Mouse (Mus musculus) myocyte (in vitro differentiated cells): ENCODE data around the gene Gm5868. TPM values are rescaled to one million over a fixed set of nuclear protein-coding genes. Genes with fewer than 3 reads are reported as not detected.
"Not testable (repeated sequence)": the region's sequence is repeated elsewhere in the genome, so short reads cannot be mapped to it uniquely, and the experiment has no call there.

Experiments
- H3K27me3 ChIP-seq: one replicate; pipeline ENCODE4 v1.6.1; 2011; ENCODE audit not compliant: control insufficient read depth, insufficient read depth, insufficient read length
- H3K36me3 ChIP-seq: one replicate; pipeline ENCODE4 v1.6.1; 2011; ENCODE audit not compliant: control insufficient read depth, insufficient read depth
- H3K4me2 ChIP-seq: one replicate; pipeline ENCODE4 v1.6.1; 2011; ENCODE audit warnings: low read depth, control low read depth
- H3K4me3 ChIP-seq: one replicate; pipeline ENCODE4 v1.5.1; 2011; ENCODE audit warnings: mild to moderate bottlenecking, control low read depth, moderate library complexity
- H3K79me2 ChIP-seq: one replicate; pipeline ENCODE4 v1.6.1; 2011; ENCODE audit not compliant: control insufficient read depth, insufficient read depth
- H3ac ChIP-seq: one replicate; pipeline ENCODE4 v1.6.1; 2011; ENCODE audit not compliant: control insufficient read depth, insufficient read length
- CEBPB ChIP-seq: IDR thresholded peaks from 2 replicates; pipeline ENCODE4 v1.6.1; 2011; ENCODE audit warnings: mild to moderate bottlenecking, moderate library complexity; ENCODE audit not compliant: poor library complexity, insufficient read depth, severe bottlenecking
- E2F4 ChIP-seq: IDR thresholded peaks from one replicate; pipeline ENCODE4 v1.6.1; 2011; ENCODE audit warnings: mild to moderate bottlenecking, control low read depth, moderate library complexity; ENCODE audit not compliant: insufficient read depth
- MAX ChIP-seq: IDR thresholded peaks from one replicate; pipeline ENCODE4 v1.6.1; 2011; ENCODE audit warnings: low read depth, mild to moderate bottlenecking, control low read depth
- MYOD1 ChIP-seq, 3 experiments: IDR thresholded peaks; one replicate each; pipeline ENCODE4 v1.6.1; 2011; ENCODE audit warnings: control low read depth in 2 of 3, low read depth in 2 of 3, mild to moderate bottlenecking in 2 of 3, moderate library complexity in 1 of 3; ENCODE audit not compliant: insufficient read length in 2 of 3, control insufficient read depth in 1 of 3
- MYOG ChIP-seq, 3 experiments: IDR thresholded peaks; one replicate each; pipeline ENCODE4 v1.6.1; 2011; ENCODE audit warnings: control low read depth in 2 of 3, low read depth in 2 of 3, mild to moderate bottlenecking in 2 of 3; ENCODE audit not compliant: insufficient read length in 2 of 3, control insufficient read depth in 1 of 3, insufficient read depth in 1 of 3
- POLR2A ChIP-seq: IDR thresholded peaks from one replicate; pipeline ENCODE4 v1.6.1; 2011; ENCODE audit warnings: low read depth, mild to moderate bottlenecking, control low read depth, moderate library complexity; ENCODE audit not compliant: insufficient read length
- POLR2AphosphoS2 ChIP-seq: IDR thresholded peaks from one replicate; pipeline ENCODE4 v1.6.1; 2011; ENCODE audit warnings: low read depth, control low read depth; ENCODE audit not compliant: insufficient read length
- REST ChIP-seq: IDR thresholded peaks from one replicate; pipeline ENCODE4 v1.6.1; 2011; ENCODE audit warnings: mild to moderate bottlenecking, control low read depth, moderate library complexity; ENCODE audit not compliant: insufficient read depth, insufficient read length
- SRF ChIP-seq: IDR thresholded peaks from one replicate; pipeline ENCODE4 v1.6.1; 2011; ENCODE audit warnings: low read depth; ENCODE audit not compliant: control insufficient read depth, insufficient read length
- TCF12 ChIP-seq: IDR thresholded peaks from one replicate; pipeline ENCODE4 v1.6.1; 2011; ENCODE audit warnings: mild to moderate bottlenecking, control low read depth; ENCODE audit not compliant: poor library complexity, insufficient read depth, severe bottlenecking
- TCF3 ChIP-seq: IDR thresholded peaks from one replicate; pipeline ENCODE4 v1.6.1; 2011; ENCODE audit warnings: low read depth, control low read depth; ENCODE audit not compliant: insufficient read length
- USF1 ChIP-seq: IDR thresholded peaks from one replicate; pipeline ENCODE4 v1.6.1; 2011; ENCODE audit warnings: low read depth, mild to moderate bottlenecking, control low read depth, moderate library complexity
- polyA plus RNA-seq: library from polyadenylated mRNA; unstranded; fragments of >200 nt; fragmentation: generic; extraction: Trizol; gene quantifications from one replicate; pipeline ENCODE4 v1.2.1, GENCODE M21; 2012; ENCODE audit warnings: missing spikeins

Gm5868 gene
- polyA plus RNA-seq, 1 experiment, result not detected

DNA sequence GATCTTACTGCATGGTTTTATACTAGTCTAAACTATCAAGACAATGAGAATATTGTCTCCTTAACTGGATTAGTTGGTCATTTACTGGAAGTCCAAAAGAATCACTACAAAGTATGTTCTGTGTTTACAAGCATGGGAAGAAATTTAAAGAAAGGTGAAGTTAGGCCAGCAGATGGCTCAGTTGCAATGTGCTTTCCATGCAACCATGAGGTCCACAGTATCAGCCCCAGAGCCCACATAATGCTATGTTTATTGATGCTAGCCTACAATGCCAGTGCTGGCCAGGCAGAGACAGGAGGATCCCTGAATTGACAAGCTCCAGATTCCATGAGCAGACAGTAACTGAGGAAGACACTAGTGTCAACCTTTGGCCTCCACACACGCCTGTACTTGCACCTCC lies 33.7 kb upstream of the Gm5868 start:
- H3K27me3 ChIP-seq, result no peaks in the 10 kb centered on the region
- no peaks in the 10 kb centered on the region for H3K36me3 ChIP-seq
- no peak overlapping the region for H3K4me2 ChIP-seq
- H3K79me2 ChIP-seq, result no peaks in the 10 kb centered on the region
- H3ac ChIP-seq, result no peak overlapping the region
- H3K4me3 ChIP-seq, result no peak overlapping the region
- TF ChIP-seq POLR2AphosphoS2 (no peak), TCF12 (no peak)

GRCm38 (mm10) chr5:72617413-72617812 lies 30.1 kb upstream of the Gm5868 start:
- H3K27me3 ChIP-seq, result no peaks in the 10 kb centered on the region
- TF ChIP-seq POLR2AphosphoS2 (no peak), MYOG (IDR thresholded peaks at IDR 0.05; ENCODE audit: control insufficient read depth in 1 of 3, insufficient read depth in 1 of 3, insufficient read length in 2 of 3, low read depth in 2 of 3) (no peak), E2F4 (no peak), USF1 (no peak), CEBPB (no peak), MYOD1 (IDR thresholded peaks at IDR 0.05; ENCODE audit: control insufficient read depth in 1 of 3, insufficient read length in 2 of 3, low read depth in 2 of 3) (no peak), POLR2A (no peak), REST (no peak), SRF (no peak), TCF12 (no peak), TCF3 (no peak), MAX (no peak)

GRCm38 (mm10) chr5:72603138-72603537 lies 15.8 kb upstream of the Gm5868 start:
- no peaks in the 10 kb centered on the region for H3K27me3 ChIP-seq
- no peak overlapping the region for H3K4me3 ChIP-seq
- TF ChIP-seq TCF3 (no peak), MYOG (IDR thresholded peaks at IDR 0.05; ENCODE audit: control insufficient read depth in 1 of 3, insufficient read depth in 1 of 3, insufficient read length in 2 of 3, low read depth in 2 of 3) (no peak), POLR2A (no peak), SRF (no peak), POLR2AphosphoS2 (no peak), CEBPB (no peak), REST (no peak), TCF12 (no peak), MYOD1 (IDR thresholded peaks at IDR 0.05; ENCODE audit: control insufficient read depth in 1 of 3, insufficient read length in 2 of 3, low read depth in 2 of 3) (no peak), E2F4 (no peak), USF1 (no peak), MAX (no peak)
- H3K36me3 ChIP-seq, result no peaks in the 10 kb centered on the region
- no peaks in the 10 kb centered on the region for H3K79me2 ChIP-seq
- H3K4me2 ChIP-seq, result no peak overlapping the region
- no peak overlapping the region for H3ac ChIP-seq

More at GRCm38 (mm10) chr5:72617413-72617812, 30.1 kb upstream of the Gm5868 start:
- no peak overlapping the region for H3ac ChIP-seq
- no peak overlapping the region for H3K4me2 ChIP-seq
- no peak overlapping the region for H3K4me3 ChIP-seq
- H3K36me3 ChIP-seq, result no peaks in the 10 kb centered on the region
- no peaks in the 10 kb centered on the region for H3K79me2 ChIP-seq

DNA sequence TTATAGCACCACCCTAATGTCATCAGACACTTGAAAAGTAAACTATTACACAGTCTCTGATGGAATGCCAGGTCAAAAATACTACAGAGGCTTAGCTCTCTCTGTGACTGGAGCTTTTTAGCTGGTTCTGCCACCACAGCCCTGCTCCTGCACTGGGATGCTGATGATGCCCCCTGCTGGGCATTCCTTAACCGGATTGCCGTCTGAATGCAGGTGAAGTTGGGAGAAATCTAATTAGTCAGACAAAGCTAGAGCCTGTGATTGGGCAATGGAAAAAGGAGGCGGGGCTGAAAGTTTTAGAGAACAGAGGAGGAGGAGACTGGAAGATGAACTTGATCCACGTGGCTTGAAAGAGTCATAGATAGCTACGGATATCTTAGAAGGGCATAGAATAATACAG lies 13.7 kb upstream of the Gm5868 start:
- no peak for TF ChIP-seq CEBPB
- no peak for TF ChIP-seq SRF
- TF ChIP-seq TCF3, result no peak
- no peak for TF ChIP-seq MAX
- TF ChIP-seq MYOG (IDR thresholded peaks at IDR 0.05; ENCODE audit: control insufficient read depth in 1 of 3, insufficient read depth in 1 of 3, insufficient read length in 2 of 3, low read depth in 2 of 3), result no peak
- no peak for TF ChIP-seq E2F4
- TF ChIP-seq REST, result no peak
- no peak for TF ChIP-seq USF1
- H3K27me3 ChIP-seq, result no peaks in the 10 kb centered on the region
- H3K4me2 ChIP-seq, result no peak overlapping the region
- H3K36me3 ChIP-seq, result no peaks in the 10 kb centered on the region
- no peaks in the 10 kb centered on the region for H3K79me2 ChIP-seq
- no peak overlapping the region for H3ac ChIP-seq
- no peak overlapping the region for H3K4me3 ChIP-seq

- H3K27me3 ChIP-seq, H3K4me3 ChIP-seq, H3K36me3 ChIP-seq, H3K4me2 ChIP-seq, H3K79me2 ChIP-seq, H3ac ChIP-seq: not testable (repeated sequence)
Measured at GRCm38 (mm10) chr5:72586667-72587191, 622 bp downstream of the Gm5868 start.

GRCm38 (mm10) chr5:72586122-72586521 lies 1.2 kb downstream of the Gm5868 start:
- not testable (repeated sequence) for H3K79me2 ChIP-seq, H3K4me3 ChIP-seq, H3K4me2 ChIP-seq, H3ac ChIP-seq, H3K36me3 ChIP-seq, H3K27me3 ChIP-seq

DNA sequence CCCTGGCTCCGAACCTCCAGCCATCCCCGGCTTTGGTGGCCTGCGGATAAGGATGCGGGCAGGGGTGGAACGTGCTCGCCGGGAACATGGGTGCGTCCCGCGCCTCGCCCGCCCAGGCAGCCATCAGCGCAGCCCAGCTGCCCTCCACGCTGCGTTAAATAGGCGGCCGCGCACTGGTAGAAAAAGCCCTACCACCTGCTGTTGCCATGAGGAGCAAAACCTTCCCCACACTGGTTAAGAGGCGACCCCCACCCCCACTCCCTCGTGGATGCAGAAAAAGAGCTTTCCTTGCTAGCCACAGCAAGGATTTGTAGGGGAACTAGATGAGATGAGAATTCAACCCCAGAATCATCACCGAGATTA lies 6.4 kb downstream of the Gm5868 start, which contains the start of gene Zar1:
Zar1 (minus strand) TSS at position 285 of the 363 bp plus-strand sequence.
- H3K4me2 ChIP-seq, H3K4me3 ChIP-seq, H3K36me3 ChIP-seq, H3K79me2 ChIP-seq, H3ac ChIP-seq: not testable (repeated sequence)
- H3K27me3 ChIP-seq, result peaks cover 11% of the 10 kb centered on the region

GRCm38 (mm10) chr5:72580088-72580969 lies 7.0 kb downstream of the Gm5868 start:
- H3K36me3 ChIP-seq, H3K79me2 ChIP-seq, H3ac ChIP-seq, H3K4me2 ChIP-seq, H3K4me3 ChIP-seq: not testable (repeated sequence)
- H3K27me3 ChIP-seq, result peaks cover 11% of the 10 kb centered on the region
